19 mouse cellular contexts compared by ENCODE assay signal in the genomic region with DNA sequence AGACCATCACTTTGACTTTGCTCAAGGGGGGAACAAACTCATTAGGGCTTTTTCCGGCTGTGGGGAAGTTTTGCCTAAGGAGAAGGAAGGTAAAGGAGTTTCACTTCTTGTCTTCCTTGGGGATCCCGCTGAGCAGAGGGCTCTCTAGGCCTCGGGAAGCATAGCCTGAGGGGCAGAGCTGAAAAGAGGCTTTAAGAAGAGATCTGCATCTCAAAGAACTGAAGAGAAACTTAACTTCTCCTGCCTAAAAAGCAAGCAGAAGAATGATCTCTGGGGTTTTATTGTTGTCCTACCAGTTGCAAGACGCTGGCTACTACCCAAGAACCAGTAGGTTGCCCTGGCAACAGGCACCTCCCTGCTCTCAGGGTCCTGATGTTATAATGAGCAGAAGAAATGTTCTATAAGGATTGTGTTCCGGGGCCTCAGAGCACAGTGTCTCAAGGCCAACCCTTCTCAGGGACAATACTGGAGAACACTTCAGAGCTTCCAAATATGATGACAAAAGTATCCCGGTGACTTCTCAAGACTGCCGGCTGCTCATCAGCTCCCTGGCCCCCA.
DNase-seq lines count a peak whose midpoint lies in the region; ATAC-seq and TF ChIP-seq lines count a peak whose summit lies in the region.
"Had no signal": no experiment of that assay in that cellular context is flagged by ENCODE, and none has a peak within 500 bp of the region (broad histone marks: within the 10 kb centered on the region; RNA-seq: fewer than 3 reads in every experiment).

No protein-coding gene starts in this region.

- no peak overlapping the region for H3K4me3 ChIP-seq in lung, embryonic 14.5 days (ENCODE audit: low read depth, low read length)
- H3K4me3 ChIP-seq in lung, postnatal 0 days (ENCODE audit: low read depth, low read length) = no peak overlapping the region
- H3K4me3 ChIP-seq: embryonic facial prominence, embryonic 15.5 days; heart, embryonic 13.5 days; lung, embryonic 15.5 days; megakaryocyte, embryonic 14.5 days had no signal

- no peak for TF ChIP-seq EP300 in lung, postnatal 0 days (IDR thresholded peaks at IDR 0.05)

- no peak for ATAC-seq in lung, embryonic 14.5 days (ENCODE audit: insufficient read depth)
- no peak for ATAC-seq in lung, postnatal 0 days
- ATAC-seq: intestine, postnatal 0 days had no signal

- no peak overlapping the region for H3K4me2 ChIP-seq in lung, embryonic 14.5 days
- no peak overlapping the region for H3K4me2 ChIP-seq in lung, postnatal 0 days (replicated peaks; ENCODE audit: low read depth, low read length)
- H3K4me2 ChIP-seq: embryonic facial prominence, embryonic 15.5 days; heart, embryonic 13.5 days; liver, embryonic 11.5 days; lung, embryonic 15.5 days had no signal

- DNase-seq in embryo, embryonic 10.5 days (ENCODE audit: low spot score) = peak; percentile 23
- no peak for DNase-seq in embryo, embryonic 9.5 days (ENCODE audit: extremely low spot score)
- DNase-seq in lung, embryonic 14.5 days = peak; percentile 13
- no peak for DNase-seq in lung, postnatal 0 days (ENCODE audit: low spot score)
- DNase-seq in WW6 (ENCODE audit: low read depth, low spot score) = peak; percentile 16
- DNase-seq in mesoderm, embryonic 11.5 days (ENCODE audit: low read depth, low spot score) = peak; percentile 14
- DNase-seq in gastrocnemius, postnatal 14 days = no peak
- DNase-seq: adrenal gland, postnatal 14 days; cerebellum, adult 9-11 months; heart, postnatal 4 days; kidney, postnatal 4 days; right cerebral cortex, postnatal 25 days; thymus, postnatal 25 days had no signal

- intact Hi-C loops in gastrocnemius, postnatal 14 days (cut with DNase I; ENCODE audit: low total_unique reads) = no loop called here

- no peaks in the 10 kb centered on the region for H3K36me3 ChIP-seq in lung, embryonic 14.5 days (ENCODE audit: insufficient read depth)
- no peaks in the 10 kb centered on the region for H3K36me3 ChIP-seq in lung, postnatal 0 days (ENCODE audit: insufficient read depth, low read length)
- H3K36me3 ChIP-seq: embryonic facial prominence, embryonic 15.5 days; heart, embryonic 13.5 days; lung, embryonic 15.5 days had no signal

- 55% methylated on average over 7 of the region's 7 CpGs for WGBS in lung, embryonic 14.5 days
- 46% methylated on average over 7 of the region's 7 CpGs for WGBS in lung, postnatal 0 days

- no peak overlapping the region for H3K9ac ChIP-seq in lung, embryonic 14.5 days
- H3K9ac ChIP-seq in lung, postnatal 0 days (replicated peaks; ENCODE audit: low read depth) = no peak overlapping the region
- H3K9ac ChIP-seq: embryonic facial prominence, embryonic 15.5 days; heart, embryonic 13.5 days; lung, embryonic 15.5 days had no signal

- H3K9me3 ChIP-seq in lung, embryonic 14.5 days (ENCODE audit: low read depth, low read length) = 0 out of 2 replicates have a peak, but pooled peaks cover 5% of the 10 kb centered on the region
- no peaks in the 10 kb centered on the region for H3K9me3 ChIP-seq in lung, postnatal 0 days (ENCODE audit: low read length)
- H3K9me3 ChIP-seq: embryonic facial prominence, embryonic 15.5 days; lung, embryonic 15.5 days had no signal

- no peaks in the 10 kb centered on the region for H3K4me1 ChIP-seq in lung, embryonic 14.5 days (ENCODE audit: insufficient read depth)
- H3K4me1 ChIP-seq in lung, postnatal 0 days (ENCODE audit: insufficient read depth, low read depth, low read length) = no peaks in the 10 kb centered on the region
- H3K4me1 ChIP-seq: embryonic facial prominence, embryonic 15.5 days; heart, embryonic 13.5 days; lung, embryonic 15.5 days; megakaryocyte, embryonic 14.5 days had no signal

- no peak for TF ChIP-seq CTCF in lung, embryonic 14.5 days (IDR thresholded peaks at IDR 0.05; ENCODE audit: low read depth)
- no peak for TF ChIP-seq CTCF in lung, postnatal 0 days (IDR thresholded peaks at IDR 0.05)

- H3K27ac ChIP-seq in lung, embryonic 14.5 days (ENCODE audit: low read depth) = no peak overlapping the region
- no peak overlapping the region for H3K27ac ChIP-seq in lung, postnatal 0 days (ENCODE audit: low read length)
- H3K27ac ChIP-seq: embryonic facial prominence, embryonic 15.5 days; heart, embryonic 13.5 days; lung, embryonic 15.5 days had no signal

- H3K27me3 ChIP-seq in lung, embryonic 14.5 days (ENCODE audit: insufficient read depth, low read length) = no peaks in the 10 kb centered on the region
- no peaks in the 10 kb centered on the region for H3K27me3 ChIP-seq in lung, postnatal 0 days (replicated peaks; ENCODE audit: insufficient read depth, low read length)
- H3K27me3 ChIP-seq: embryonic facial prominence, embryonic 15.5 days; heart, embryonic 13.5 days; lung, embryonic 15.5 days; megakaryocyte, embryonic 14.5 days had no signal

Comparison
In these comparisons a context has a peak if more than half of its experiments do, and no peak if none do; other contexts are left out.
1. DNase-seq: peak in embryo, embryonic 10.5 days (single experiment), lung, embryonic 14.5 days (single experiment), WW6 (single experiment) and mesoderm, embryonic 11.5 days (single experiment); none in embryo, embryonic 9.5 days (single experiment), lung, postnatal 0 days (single experiment) and gastrocnemius, postnatal 14 days (single experiment).